15 mouse cellular contexts compared by ENCODE assay signal in the genomic region with DNA sequence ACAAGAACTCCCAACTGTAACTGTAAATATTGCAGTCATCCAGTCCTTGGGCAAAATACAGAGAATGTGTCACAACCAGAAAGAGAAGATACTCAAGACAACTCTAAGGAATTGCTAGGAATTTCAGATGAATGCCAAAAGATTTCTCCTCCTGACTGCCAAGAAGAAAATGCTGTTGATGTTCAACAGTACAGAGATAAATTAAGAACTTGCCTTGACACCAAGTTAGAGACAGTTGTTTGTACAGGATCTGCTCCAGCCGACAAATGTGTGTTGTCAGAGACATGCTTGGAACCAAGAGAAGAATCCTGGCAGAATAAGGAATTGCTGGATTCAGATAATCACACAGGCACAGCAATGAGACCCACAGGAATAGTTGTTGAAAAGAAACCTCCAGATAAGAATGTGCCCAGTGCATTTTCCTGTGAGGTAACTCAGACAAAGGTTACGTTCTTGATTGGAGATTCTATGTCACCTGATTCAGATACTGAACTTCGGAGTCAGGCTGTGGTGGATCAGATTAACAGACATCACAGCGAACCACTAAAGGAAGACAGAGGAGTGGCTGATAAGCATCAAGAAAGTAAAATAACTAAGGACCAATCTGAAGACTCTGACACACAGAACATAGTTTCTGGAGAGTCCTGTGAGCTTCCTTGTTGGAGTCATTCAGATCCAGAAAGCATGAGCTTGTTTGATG. TPM values are rescaled to one million over a fixed set of nuclear protein-coding genes. Genes with fewer than 3 reads are reported as not detected.
DNase-seq lines count a peak whose midpoint lies in the region; ATAC-seq and TF ChIP-seq lines count a peak whose summit lies in the region.
"Had no signal": no experiment of that assay in that cellular context is flagged by ENCODE, and none has a peak within 500 bp of the region (broad histone marks: within the 10 kb centered on the region; RNA-seq: fewer than 3 reads in every experiment).

No protein-coding gene starts in this region.

- H3K4me2 ChIP-seq in lung, postnatal 0 days (replicated peaks; ENCODE audit: low read depth, low read length) = no peak overlapping the region
- no peak overlapping the region for H3K4me2 ChIP-seq in kidney, postnatal 0 days (ENCODE audit: low read length)
- H3K4me2 ChIP-seq: midbrain, embryonic 15.5 days; neural tube, embryonic 12.5 days had no signal

- no peak for TF ChIP-seq CTCF in lung, postnatal 0 days (IDR thresholded peaks at IDR 0.05)
- no peak for TF ChIP-seq CTCF in lung, adult 2 months (IDR thresholded peaks at IDR 0.05; ENCODE audit: insufficient read depth, low read length)
- no peak for TF ChIP-seq CTCF in kidney, postnatal 0 days (IDR thresholded peaks at IDR 0.05; ENCODE audit: low read depth)

- no peaks in the 10 kb centered on the region for H3K27me3 ChIP-seq in heart, embryonic 10.5 days (ENCODE audit: insufficient read depth, poor library complexity, severe bottlenecking)
- no peaks in the 10 kb centered on the region for H3K27me3 ChIP-seq in lung, postnatal 0 days (replicated peaks; ENCODE audit: insufficient read depth, low read length)
- no peaks in the 10 kb centered on the region for H3K27me3 ChIP-seq in kidney, postnatal 0 days (ENCODE audit: insufficient read depth, low read length)
- H3K27me3 ChIP-seq: midbrain, embryonic 15.5 days; neural tube, embryonic 12.5 days had no signal

- DNase-seq in heart, adult 9 months (ENCODE audit: low spot score in 2 of 2) = peak; percentile 50 to 57
- no peak for DNase-seq in heart, embryonic 10.5 days (ENCODE audit: low spot score)
- DNase-seq in lung, postnatal 0 days (ENCODE audit: low spot score) = peak; percentile 81
- DNase-seq in lung, adult 2 months = no peak
- DNase-seq in kidney, postnatal 0 days (ENCODE audit: low spot score) = peak; percentile 74
- no peak for DNase-seq in layer of hippocampus, adult 8-10 months (ENCODE audit: low spot score in 2 of 2)
- no peak for DNase-seq in cerebellum, adult 9-11 months
- DNase-seq: cerebellum, adult 9-10 months had no signal

- H3K36me3 ChIP-seq in heart, embryonic 10.5 days = peaks cover 52% of the 10 kb centered on the region
- H3K36me3 ChIP-seq in lung, postnatal 0 days (ENCODE audit: insufficient read depth, low read length) = peaks cover 20% of the 10 kb centered on the region; the same call in 1 of the 2 replicates
- peaks cover 15% of the 10 kb centered on the region for H3K36me3 ChIP-seq in kidney, postnatal 0 days (ENCODE audit: insufficient read depth, low read length)

- H3K9me3 ChIP-seq in heart, embryonic 10.5 days = no peaks in the 10 kb centered on the region
- H3K9me3 ChIP-seq in lung, postnatal 0 days (ENCODE audit: low read length) = no peaks in the 10 kb centered on the region
- no peaks in the 10 kb centered on the region for H3K9me3 ChIP-seq in kidney, postnatal 0 days (replicated peaks; ENCODE audit: low read length)
- H3K9me3 ChIP-seq: midbrain, embryonic 15.5 days; neural tube, embryonic 12.5 days had no signal

- WGBS in heart, embryonic 10.5 days = 74% methylated on average over 4 of the region's 4 CpGs
- 70% methylated on average over 4 of the region's 4 CpGs for WGBS in lung, postnatal 0 days
- 61% methylated on average over 4 of the region's 4 CpGs for WGBS in lung, adult 2 months
- WGBS in kidney, postnatal 0 days = 83% methylated on average over 4 of the region's 4 CpGs

- ATAC-seq in lung, postnatal 0 days = peak; percentile 43
- ATAC-seq in kidney, postnatal 0 days (replicated peaks; ENCODE audit: low FRiP score, low read depth) = no peak
- no peak for ATAC-seq in megakaryocyte, adult 5-6 weeks (ENCODE audit: poor library complexity, severe bottlenecking)
- ATAC-seq: activated CD4-positive, CD25-positive, alpha-beta regulatory T cell, adult 4 months; hindbrain, postnatal 0 days; midbrain, embryonic 15.5 days had no signal

- no peaks in the 10 kb centered on the region for H3K4me1 ChIP-seq in heart, embryonic 10.5 days
- no peaks in the 10 kb centered on the region for H3K4me1 ChIP-seq in lung, postnatal 0 days (ENCODE audit: insufficient read depth, low read depth, low read length)
- no peaks in the 10 kb centered on the region for H3K4me1 ChIP-seq in lung, adult 2 months (ENCODE audit: control insufficient read depth, insufficient read depth, low read length)
- H3K4me1 ChIP-seq in kidney, postnatal 0 days (replicated peaks; ENCODE audit: insufficient read depth, low read length) = no peaks in the 10 kb centered on the region
- H3K4me1 ChIP-seq: midbrain, embryonic 15.5 days; neural tube, embryonic 12.5 days had no signal

- no peak overlapping the region for H3K27ac ChIP-seq in heart, embryonic 10.5 days
- no peak overlapping the region for H3K27ac ChIP-seq in lung, postnatal 0 days (ENCODE audit: low read length)
- H3K27ac ChIP-seq in kidney, postnatal 0 days = no peak overlapping the region
- H3K27ac ChIP-seq: hindbrain, postnatal 0 days; left cerebral cortex, adult 2 months; macrophage; midbrain, embryonic 15.5 days; neural tube, embryonic 12.5 days had no signal

- TF ChIP-seq EP300 in lung, postnatal 0 days (IDR thresholded peaks at IDR 0.05) = no peak

- TF ChIP-seq POLR2A in lung, adult 2 months (IDR thresholded peaks at IDR 0.05; ENCODE audit: borderline replicate concordance, extremely low read depth, low read depth, low read length) = no peak

- no peak overlapping the region for H3K9ac ChIP-seq in lung, postnatal 0 days (replicated peaks; ENCODE audit: low read depth)
- no peak overlapping the region for H3K9ac ChIP-seq in kidney, postnatal 0 days (ENCODE audit: low read depth, low read length)
- H3K9ac ChIP-seq: midbrain, embryonic 15.5 days; neural tube, embryonic 12.5 days had no signal

- H3K4me3 ChIP-seq in heart, embryonic 10.5 days = no peak overlapping the region
- no peak overlapping the region for H3K4me3 ChIP-seq in lung, postnatal 0 days (ENCODE audit: low read depth, low read length)
- H3K4me3 ChIP-seq in lung, adult 2 months (replicated peaks; ENCODE audit: extremely low read depth, low read depth, low read length) = no peak overlapping the region
- no peak overlapping the region for H3K4me3 ChIP-seq in kidney, postnatal 0 days (replicated peaks; ENCODE audit: low read depth, low read length)
- H3K4me3 ChIP-seq: left cerebral cortex, adult 2 months; midbrain, embryonic 15.5 days; neural tube, embryonic 12.5 days had no signal

RNA-seq across cellular contexts. Expression of a gene that starts 20.0 kb away (rescaled TPM):
- 26.3 and 26.6 TPM in 2 replicates for polyA plus RNA-seq in heart, embryonic 10.5 days (2016; fragmentation: Nextera tagmentation; extraction: Ambion mirVana)
- polyA plus RNA-seq in lung, postnatal 0 days (2015; fragmentation: Nextera tagmentation; extraction: Ambion mirVana) = 28.3 and 30.1 TPM in 2 replicates
- 21.6 and 31.3 TPM in 2 replicates for polyA plus RNA-seq in lung, adult 2 months (2012; rRNA removed)
- polyA plus RNA-seq in kidney, postnatal 0 days (2015; fragmentation: Nextera tagmentation; extraction: Ambion mirVana) = 20.3 and 20.9 TPM in 2 replicates
- total RNA-seq in layer of hippocampus, adult 8-10 months (2022) = 10 to 100 TPM; 39.3 to 51.0 (median 45.2) TPM
- total RNA-seq in megakaryocyte, adult 5-6 weeks (2015) = 47.7 and 55.9 TPM in 2 replicates
- 54.4 and 63.9 TPM in 2 replicates for total RNA-seq in megakaryocyte, adult 5-6 weeks (2017)

Comparison
In these comparisons a context has a peak if more than half of its experiments do, and no peak if none do; other contexts are left out.
1. DNase-seq: peak in heart, adult 9 months (2 of 2), lung, postnatal 0 days (single experiment) and kidney, postnatal 0 days (single experiment); none in heart, embryonic 10.5 days (single experiment), lung, adult 2 months (single experiment), layer of hippocampus, adult 8-10 months (0 of 2) and cerebellum, adult 9-11 months (single experiment).